Mouse (Mus musculus): ENCODE data around the gene Ddx31.

GRCm38 (mm10) chr2:28954595-28954994 lies 114.4 kb downstream of the Ddx31 start:
- no peak for TF ChIP-seq CTCF (IDR thresholded peaks at IDR 0.05; ENCODE audit: low read depth)
- no peak for TF ChIP-seq EP300 (IDR thresholded peaks at IDR 0.05; ENCODE audit: low read depth)
